Mouse (Mus musculus): Measurements from ENCODE around the gene Gm15093. TPM values are rescaled to one million over a fixed set of nuclear protein-coding genes. Genes with fewer than 3 reads are reported as not detected.
"Not testable (repeated sequence)": the region's sequence is repeated elsewhere in the genome, so short reads cannot be mapped to it uniquely, and the experiment has no call there.

The Gm15093 gene
- polyA plus RNA-seq (2016; fragmentation: Nextera tagmentation; extraction: Ambion mirVana) = not detected in 2 replicates

GRCm38 (mm10) chrX:149272077-149272476 lies at the start of gene Gm15093:
TSS of gene Gm15093 (plus strand) at chrX:149272377.
- not testable (repeated sequence) for H3K4me2 ChIP-seq (replicated peaks); H3K36me3 ChIP-seq; H3K27me3 ChIP-seq; H3K27ac ChIP-seq (replicated peaks); ATAC-seq (ENCODE audit: low FRiP score, low read depth); H3K4me1 ChIP-seq; H3K9ac ChIP-seq (replicated peaks); H3K9me3 ChIP-seq; H3K4me3 ChIP-seq
- WGBS = no CpG with 5 or more reads among the region's 1 CpGs

Other genes starting within 250 kb of the Gm15093 start
- gene Ott, start 198.1 kb upstream of the Gm15093 start, polyA plus RNA-seq (2016; fragmentation: Nextera tagmentation; extraction: Ambion mirVana) = not detected in 2 replicates
- gene Gm15085, start 175.2 kb downstream of the Gm15093 start, polyA plus RNA-seq (2016; fragmentation: Nextera tagmentation; extraction: Ambion mirVana) = not detected in 2 replicates